Mouse (Mus musculus): ENCODE results near the gene Trap1.
"Not testable (repeated sequence)": the region's sequence is repeated elsewhere in the genome, so short reads cannot be mapped to it uniquely, and the experiment has no call there.

The Trap1 gene

DNA sequence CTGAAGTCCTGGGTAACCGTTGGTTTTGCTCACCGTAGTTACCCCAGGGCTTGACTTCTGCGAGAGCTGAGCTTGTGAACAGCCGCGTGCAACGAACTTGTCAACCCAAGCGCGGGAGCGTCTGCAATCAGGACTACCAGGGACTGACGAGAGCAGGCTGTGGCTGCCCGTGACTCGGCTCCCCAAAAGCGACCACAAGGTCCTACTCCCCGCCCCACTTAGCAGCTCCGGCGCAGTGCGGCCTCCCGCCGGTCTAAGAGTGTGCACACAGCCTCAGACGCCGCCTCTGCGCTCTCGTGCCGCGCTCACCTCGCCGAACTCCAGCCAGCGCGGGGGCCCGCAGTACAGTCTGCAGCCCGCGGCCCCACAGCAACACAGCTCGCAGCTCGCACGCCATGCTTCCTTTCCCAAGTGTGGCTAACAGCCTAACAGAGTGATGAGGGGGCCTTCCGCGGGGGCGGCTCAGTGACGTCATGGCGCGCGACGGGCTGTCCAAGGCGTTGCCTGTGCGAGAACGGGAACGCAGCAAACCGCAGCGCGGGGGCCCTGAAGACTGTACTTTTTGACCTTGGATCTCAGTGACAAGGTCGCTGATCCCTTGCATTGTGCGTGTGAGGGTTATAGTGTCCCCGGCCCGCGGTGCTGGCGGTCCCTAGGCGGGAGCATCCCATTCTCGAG lies at the start of gene Trap1:
Trap1 (minus strand) TSS at position 444 of the 678 bp plus-strand sequence.
- peak; percentile 96 for DNase-seq (ENCODE audit: low spot score in 2 of 2)

GRCm38 (mm10) chr16:4117072-4117471 lies 39.4 kb upstream of the Trap1 start:
- peak in 1 of 2 experiments; percentile 30 for DNase-seq (ENCODE audit: low spot score in 2 of 2)

GRCm38 (mm10) chr16:4100374-4100773 lies 22.7 kb upstream of the Trap1 start:
- DNase-seq (ENCODE audit: low spot score in 2 of 2) = no peak

DNA sequence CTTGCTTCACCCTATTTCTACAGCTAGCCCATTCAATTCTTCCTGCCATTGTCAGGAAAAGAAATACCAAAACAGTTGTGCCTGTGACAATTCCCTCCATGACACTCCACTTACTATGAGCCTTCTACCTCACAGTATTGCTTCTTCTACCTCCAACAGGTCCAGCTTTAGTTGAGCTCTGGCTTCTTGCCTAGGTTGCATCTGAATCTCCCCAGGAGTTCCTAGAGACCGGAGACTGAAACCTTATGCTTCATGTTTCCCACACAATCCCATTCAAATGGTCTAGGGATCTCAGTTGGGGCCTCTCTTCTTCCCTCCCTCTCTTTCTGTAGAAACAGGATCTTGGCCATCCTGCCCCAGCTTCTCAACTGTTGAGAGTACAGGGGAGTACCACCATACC lies 19.9 kb upstream of the Trap1 start:
- DNase-seq (ENCODE audit: low spot score in 2 of 2) = no peak

DNA sequence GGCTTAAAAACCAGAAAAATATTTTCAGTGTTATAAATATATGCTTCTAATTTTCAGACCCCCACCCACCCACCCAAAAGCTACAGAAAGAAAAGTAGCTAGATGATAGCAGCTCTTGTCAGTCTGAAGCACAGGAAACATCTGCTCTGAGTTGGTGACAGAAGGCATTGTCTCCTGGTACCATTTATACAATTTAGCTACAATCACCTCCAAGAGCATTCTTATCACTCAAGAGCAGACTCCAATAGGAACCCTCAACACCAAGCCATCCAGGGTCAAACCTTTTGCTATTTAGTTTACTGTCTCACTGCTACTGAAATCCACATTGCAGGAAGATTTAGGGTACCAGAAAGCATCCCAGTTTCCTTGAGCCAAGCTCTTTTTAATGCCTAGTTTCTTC lies 19.3 kb upstream of the Trap1 start:
- no peak for DNase-seq (ENCODE audit: low spot score in 2 of 2)

GRCm38 (mm10) chr16:4096141-4096540 lies 18.5 kb upstream of the Trap1 start:
- DNase-seq (ENCODE audit: low spot score in 2 of 2) = peak in 1 of 2 experiments; percentile 54

GRCm38 (mm10) chr16:4087214-4087913 lies 9.7 kb upstream of the Trap1 start:
- DNase-seq (ENCODE audit: low spot score in 2 of 2) = no peak

DNA sequence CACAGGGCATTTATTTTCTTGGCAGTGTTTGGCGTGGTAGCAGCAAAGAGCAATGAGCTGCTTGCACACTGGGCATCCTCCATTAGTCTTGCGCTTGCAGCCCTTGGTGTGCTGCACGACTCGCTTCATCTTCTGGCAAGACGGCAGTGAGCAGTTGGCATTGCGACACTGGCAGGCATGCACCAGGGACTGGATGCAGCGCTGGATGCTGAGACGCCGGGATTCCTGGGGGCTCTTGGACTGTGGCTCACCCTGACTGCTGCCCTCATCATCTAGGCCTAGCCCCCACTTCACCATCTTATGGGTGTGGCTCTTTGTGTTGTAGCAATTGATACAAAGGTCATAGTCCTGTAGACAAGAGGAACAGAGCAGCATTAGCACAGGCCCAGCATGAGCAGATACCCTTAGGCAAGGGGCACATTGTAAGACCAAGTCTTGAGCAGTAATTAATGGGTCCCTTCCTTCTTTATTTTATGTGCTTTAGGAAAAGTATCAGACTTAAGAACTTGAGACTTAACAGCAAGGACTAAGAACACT lies 8.3 kb upstream of the Trap1 start:
- DNase-seq (ENCODE audit: low spot score in 2 of 2) = no peak

DNA sequence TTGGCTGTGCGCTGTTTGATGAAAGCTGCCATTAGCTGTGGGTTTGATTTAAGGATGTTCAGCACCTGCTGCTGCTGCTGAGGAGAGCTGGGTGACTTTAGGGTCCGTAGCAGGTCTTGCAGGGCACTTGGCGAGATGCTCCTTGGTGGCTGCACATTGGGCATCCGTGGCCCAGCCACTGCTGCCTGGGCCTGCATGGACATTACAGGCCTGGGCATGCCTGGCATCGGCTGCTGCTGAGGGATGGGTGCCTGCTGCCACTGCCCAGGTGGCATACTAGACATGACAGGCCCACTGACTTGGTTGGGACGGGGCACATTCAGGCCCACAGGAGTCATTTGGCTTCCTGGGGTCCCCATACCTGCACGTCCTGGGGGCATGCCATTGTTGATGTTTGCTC lies 7.4 kb upstream of the Trap1 start:
- no peak for DNase-seq (ENCODE audit: low spot score in 2 of 2)

GRCm38 (mm10) chr16:4080419-4080818 lies 2.8 kb upstream of the Trap1 start:
- not testable (repeated sequence) for DNase-seq (ENCODE audit: low spot score in 2 of 2)

DNA sequence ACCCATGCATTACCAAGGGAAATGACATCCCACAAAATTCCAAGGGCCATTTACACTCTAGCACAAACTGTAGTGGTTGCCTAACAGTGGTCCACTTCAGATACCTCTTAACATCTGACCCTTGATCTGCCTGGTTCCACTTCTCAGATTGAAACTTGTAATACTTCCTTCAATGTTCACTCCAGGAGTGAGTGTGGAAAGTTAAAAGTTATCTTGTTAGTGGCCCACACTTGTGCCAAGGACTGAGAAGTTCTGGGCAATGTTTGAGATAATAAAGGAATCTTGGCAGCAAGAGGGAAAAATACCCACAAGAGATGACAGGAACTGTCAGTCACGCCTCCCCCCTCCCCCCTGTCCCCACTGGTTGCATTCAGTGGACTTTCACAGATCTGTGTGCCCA lies 2.0 kb upstream of the Trap1 start:
- DNase-seq (ENCODE audit: low spot score in 2 of 2) = no peak

GRCm38 (mm10) chr16:4078302-4078701 lies 675 bp upstream of the Trap1 start:
- DNase-seq (ENCODE audit: low spot score in 2 of 2) = peak in 1 of 2 experiments; percentile 31

GRCm38 (mm10) chr16:4074836-4075235 lies 2.8 kb downstream of the Trap1 start:
- DNase-seq (ENCODE audit: low spot score in 2 of 2) = no peak

DNA sequence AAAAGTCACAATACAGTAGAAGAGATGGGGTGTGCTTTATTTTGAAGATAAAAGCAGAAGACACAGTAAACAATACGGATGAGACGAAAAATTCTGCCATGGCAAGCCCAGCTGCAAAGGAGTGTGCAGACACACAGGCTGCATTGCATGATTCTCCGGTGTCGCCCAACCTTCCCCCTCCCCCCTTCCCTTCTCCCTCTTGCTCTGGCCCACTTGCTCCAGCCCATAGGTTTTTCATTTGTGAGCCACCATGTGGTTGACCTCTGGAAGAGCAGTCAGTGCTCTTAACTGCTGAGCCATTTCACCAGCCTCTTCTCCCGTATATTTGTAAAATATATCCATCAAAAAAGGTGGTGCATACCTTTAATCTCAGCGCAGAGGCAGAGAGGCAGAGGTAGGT lies 3.3 kb downstream of the Trap1 start:
- DNase-seq (ENCODE audit: low spot score in 2 of 2) = no peak

- DNase-seq (ENCODE audit: low spot score in 2 of 2) = peak; percentile 58 to 67
Observed at GRCm38 (mm10) chr16:4068588-4068987, 9.0 kb downstream of the Trap1 start.

DNA sequence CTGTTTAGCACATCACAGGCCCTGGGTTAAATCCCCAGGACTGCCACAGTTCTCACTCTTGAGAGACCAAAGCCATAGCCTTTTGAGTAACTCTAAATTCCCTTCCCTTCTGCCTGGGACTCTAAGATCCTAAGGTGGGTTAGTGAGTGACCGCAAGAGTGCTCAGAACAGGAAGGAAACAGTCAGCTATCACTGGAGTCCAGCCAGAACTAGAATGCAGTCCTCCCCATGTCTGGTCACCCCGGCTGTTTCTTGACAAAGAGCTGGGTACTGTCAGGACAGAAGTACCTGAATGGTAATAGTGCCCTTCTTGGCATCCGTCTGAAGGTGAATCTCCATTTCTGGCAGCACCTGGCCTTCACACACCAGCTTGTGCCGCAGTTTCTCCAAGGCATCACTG lies 12.7 kb downstream of the Trap1 start:
- DNase-seq (ENCODE audit: low spot score in 2 of 2) = no peak

DNA sequence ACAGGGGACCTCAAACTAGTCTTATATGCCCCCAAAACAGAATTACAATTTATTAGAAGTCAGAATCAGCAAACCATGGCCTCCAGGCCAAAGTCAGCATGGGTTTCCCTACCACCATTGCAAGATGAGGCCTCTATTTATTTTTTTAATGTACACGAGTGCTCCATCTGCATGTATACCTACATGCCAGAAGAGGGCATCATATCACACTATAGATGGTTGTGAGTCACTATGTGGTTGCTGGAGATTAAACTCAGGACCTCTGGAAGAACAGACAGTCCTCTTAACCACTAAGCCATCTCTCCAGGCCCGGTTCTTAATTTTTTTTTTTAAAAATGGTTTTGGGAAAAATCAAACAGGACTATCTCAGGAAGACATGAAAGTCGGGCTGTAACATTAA lies 23.8 kb downstream of the Trap1 start:
- no peak for DNase-seq (ENCODE audit: low spot score in 2 of 2)

DNA sequence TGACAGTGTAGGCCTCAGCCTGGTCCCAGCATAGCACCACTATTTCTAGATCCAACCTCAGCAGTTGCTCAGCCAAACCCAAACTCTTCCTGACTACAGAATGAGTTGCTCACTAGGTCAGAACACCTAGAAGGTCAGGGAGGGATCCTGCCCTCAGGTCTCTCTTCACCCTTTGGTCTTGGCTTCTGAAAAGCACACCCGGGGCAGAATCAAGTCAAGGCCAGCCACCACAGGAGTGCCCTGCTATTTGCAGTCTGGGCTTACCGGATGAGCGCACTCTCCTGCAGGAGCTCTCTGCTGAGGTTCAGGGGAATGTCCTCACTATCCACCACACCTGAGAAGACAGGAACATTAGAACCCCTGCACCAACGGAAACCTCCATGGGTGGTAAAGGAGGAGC lies 25.0 kb downstream of the Trap1 start:
- no peak for DNase-seq (ENCODE audit: low spot score in 2 of 2)

DNA sequence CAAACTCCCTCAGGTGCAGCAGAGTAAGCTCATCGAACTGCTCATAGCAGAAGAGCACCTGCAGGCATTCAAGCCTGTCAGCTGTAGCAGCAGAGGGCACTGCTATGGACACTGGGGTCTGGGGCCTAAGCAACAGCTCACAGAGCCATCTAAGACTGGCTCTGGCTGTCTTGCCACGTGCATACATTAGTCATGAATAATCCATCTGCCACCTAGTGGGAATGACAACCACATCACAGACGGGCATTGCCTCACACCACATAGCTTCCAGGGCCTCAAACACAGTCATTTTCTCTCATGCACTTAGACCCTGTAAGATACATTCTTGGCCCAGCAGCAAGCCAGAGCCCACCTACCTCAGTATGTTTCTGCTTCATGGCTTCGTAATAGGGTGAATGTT lies 32.1 kb downstream of the Trap1 start:
- DNase-seq (ENCODE audit: low spot score in 2 of 2) = no peak

GRCm38 (mm10) chr16:4044093-4044492 lies 33.5 kb downstream of the Trap1 start:
- no peak for DNase-seq (ENCODE audit: low spot score in 2 of 2)

DNA sequence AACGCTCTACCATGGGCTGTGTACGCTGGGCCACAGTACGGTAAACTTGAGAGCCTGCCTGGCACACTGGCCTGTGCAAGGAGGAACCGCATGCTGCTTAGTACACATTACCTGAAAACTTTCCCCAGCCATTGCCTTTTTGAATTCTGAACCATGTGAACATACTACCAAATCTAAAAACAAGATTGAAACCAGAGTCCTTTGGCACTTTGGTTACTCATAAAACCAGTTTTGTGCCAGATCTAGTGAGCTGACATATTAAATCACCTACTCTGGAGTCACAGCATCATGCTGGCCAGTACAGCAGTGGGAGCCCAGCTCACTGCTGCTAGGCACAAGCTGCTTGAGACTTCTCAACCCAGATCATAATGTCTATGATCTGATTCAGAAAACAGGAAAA lies 36.0 kb downstream of the Trap1 start:
- DNase-seq (ENCODE audit: low spot score in 2 of 2) = no peak

GRCm38 (mm10) chr16:4040206-4040605 lies 37.4 kb downstream of the Trap1 start:
- DNase-seq (ENCODE audit: low spot score in 2 of 2) = no peak

- DNase-seq (ENCODE audit: low spot score in 2 of 2) = no peak
Observed at GRCm38 (mm10) chr16:4037690-4038089, 39.9 kb downstream of the Trap1 start.

All from right cerebral cortex, postnatal 10 days (tissue).